Mouse (Mus musculus) forebrain, embryonic 11.5 days (tissue): ENCODE data around the gene Cops3. TPM values are rescaled to one million over a fixed set of nuclear protein-coding genes. Genes with fewer than 3 reads are reported as not detected.

Experiments
- ATAC-seq: fragments of 200-750 bp; cut with Nextera tagmentation; replicated peaks from 2 replicates; pipeline ENCODE4 v1.8.0; 2017; ENCODE audit warnings: moderate TSS enrichment; ENCODE audit not compliant: low FRiP score
- DNase-seq: peaks from one replicate; pipeline ENCODE4 v3.0.0-alpha.2; 2017; ENCODE audit warnings: low spot score
- H3K27ac ChIP-seq: fragments of 300-500 bp; sonication (generic); 2 replicates; pipeline ENCODE4 v1.5.1; 2014; ENCODE audit warnings: low read depth, low read length
- H3K27me3 ChIP-seq: fragments of 300-500 bp; sonication (generic); 2 replicates; pipeline ENCODE4 v1.6.1; 2014; ENCODE audit warnings: mild to moderate bottlenecking, low read length, mixed read lengths; ENCODE audit not compliant: control insufficient read depth, insufficient read depth
- H3K36me3 ChIP-seq: fragments of 300-500 bp; sonication (generic); 2 replicates; pipeline ENCODE4 v1.6.1; 2014; ENCODE audit warnings: mild to moderate bottlenecking, low read length, moderate library complexity, mixed read lengths; ENCODE audit not compliant: control insufficient read depth, insufficient read depth
- H3K4me1 ChIP-seq: fragments of 300-500 bp; sonication (generic); replicated peaks from 2 replicates; pipeline ENCODE4 v1.6.1; 2014; ENCODE audit warnings: low read length, mixed read lengths; ENCODE audit not compliant: control insufficient read depth, insufficient read depth
- H3K4me2 ChIP-seq: fragments of 300-500 bp; sonication (generic); 2 replicates; pipeline ENCODE4 v1.6.1; 2014; ENCODE audit warnings: low read depth, mild to moderate bottlenecking, low read length, moderate library complexity, mixed read lengths; ENCODE audit not compliant: severe bottlenecking
- H3K4me3 ChIP-seq: fragments of 300-500 bp; sonication (generic); 2 replicates; pipeline ENCODE4 v1.5.1; 2014; ENCODE audit warnings: low read depth, low read length
- H3K9ac ChIP-seq: fragments of 300-500 bp; sonication (generic); 2 replicates; pipeline ENCODE4 v1.6.1; 2014; ENCODE audit warnings: low read length
- H3K9me3 ChIP-seq: fragments of 300-500 bp; sonication (generic); 2 replicates; pipeline ENCODE4 v1.6.1; 2016; ENCODE audit warnings: low read length, mixed read lengths; ENCODE audit not compliant: control insufficient read depth
- WGBS: fragments of 180-500 bp; shearing (Covaris S2); extraction: QIAGEN DNeasy Blood & Tissue Kit; methylation state at CpG from one replicate; pipeline ENCODE4 v1.1.7; 2014; 5-methylcytosine and 5-hydroxymethylcytosine counted together
- polyA plus RNA-seq: library from polyadenylated mRNA; unstranded; fragments of >200 nt; fragmentation: Nextera tagmentation; extraction: Ambion mirVana; gene quantifications from 2 replicates; pipeline ENCODE4 v1.2.1, GENCODE M21; 2014

Gene Cops3
- polyA plus RNA-seq, 1 experiment from 2014 or later, result 251 TPM

DNA sequence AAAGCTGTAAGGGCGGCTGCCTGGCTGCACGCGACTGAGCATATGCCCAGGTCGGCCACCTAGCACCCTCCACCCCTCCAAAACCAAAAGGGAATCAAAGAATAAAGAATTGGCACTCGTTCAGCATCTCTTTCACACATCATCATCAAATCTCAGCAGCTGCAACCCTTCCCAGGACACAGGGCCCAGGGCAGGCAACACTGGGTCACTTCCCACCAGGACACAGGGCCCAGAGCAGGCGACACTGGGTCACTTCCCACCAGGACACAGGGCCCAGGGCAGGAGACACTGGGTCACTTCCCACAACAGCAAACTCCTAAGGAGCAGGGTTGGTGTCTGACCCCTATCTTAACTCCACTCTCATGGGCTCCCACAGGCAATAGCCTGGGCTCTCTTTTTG is 46.2 kb downstream of the Cops3 start:
- no peaks in the 10 kb centered on the region for H3K9me3 ChIP-seq
- no peak for DNase-seq
- H3K27ac ChIP-seq, result no peak overlapping the region
- H3K4me1 ChIP-seq, result no peaks in the 10 kb centered on the region
- 91% methylated on average over 6 of the region's 6 CpGs for WGBS
- H3K4me2 ChIP-seq, result no peak overlapping the region
- no peaks in the 10 kb centered on the region for H3K27me3 ChIP-seq
- no peak overlapping the region for H3K9ac ChIP-seq
- H3K4me3 ChIP-seq, result no peak overlapping the region
- ATAC-seq, result no peak
- peaks cover 14% of the 10 kb centered on the region; the same call in 1 of the 2 replicates for H3K36me3 ChIP-seq

DNA sequence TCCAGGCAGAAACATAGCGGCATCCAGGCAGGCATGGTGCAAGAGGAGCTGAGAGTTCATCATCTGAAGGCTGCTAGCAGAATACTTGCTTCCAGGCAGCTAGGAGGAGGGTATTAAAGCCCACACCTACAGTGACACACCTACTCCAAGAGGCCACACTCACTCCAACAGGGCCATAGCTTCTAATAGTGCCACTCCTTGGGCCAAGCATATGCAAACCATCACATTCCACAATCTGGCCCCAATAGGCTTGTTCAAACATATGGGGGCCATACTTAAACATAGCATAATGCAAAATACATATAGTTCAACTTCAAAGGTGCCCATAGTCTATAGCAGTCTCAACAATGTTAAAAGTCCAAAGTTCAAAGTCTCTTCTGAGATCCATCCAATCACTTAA is 50.3 kb downstream of the Cops3 start:
- H3K4me1 ChIP-seq, result peaks cover 10% of the 10 kb centered on the region; the same call in 1 of the 2 replicates

DNA sequence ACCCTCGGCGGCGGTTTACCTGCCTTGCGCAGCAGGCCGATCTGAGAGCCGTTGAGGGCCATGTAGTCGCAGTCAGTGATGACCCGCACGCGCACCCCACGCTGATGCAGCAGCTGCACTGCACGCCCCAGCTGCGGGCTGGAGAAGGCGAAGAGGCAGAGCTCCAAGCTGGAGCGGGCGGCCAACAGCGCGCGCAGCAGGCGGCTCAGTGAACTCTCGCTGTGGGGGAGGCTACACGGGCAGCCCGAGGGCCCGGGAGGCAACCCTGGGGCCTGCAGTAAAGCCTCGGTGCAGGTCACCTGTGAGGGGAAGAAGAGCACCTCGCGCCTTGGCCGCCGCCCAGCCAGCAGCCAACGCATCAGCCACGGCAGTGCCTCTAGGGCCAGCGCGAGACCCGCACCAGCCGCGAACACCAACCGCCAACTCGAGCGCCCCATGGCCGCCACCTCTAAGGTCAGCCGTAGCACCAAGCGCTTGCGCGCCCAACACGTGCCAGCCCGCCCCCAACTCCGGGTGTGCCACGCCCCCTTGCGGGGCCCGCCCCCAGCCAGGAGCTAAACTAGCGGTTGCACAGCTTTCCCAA is 52.3 kb downstream of the Cops3 start, which contains the start of gene Pld6:
Gene Pld6 (minus strand): TSS at position 447 of the 583 bp plus-strand sequence.
- under 1% methylated on average over 51 of the region's 51 CpGs for WGBS
- Histone ChIP-seq H3K9me3 (no peaks in the 10 kb centered on the region), H3K4me3 (peak within 1 kb of the TSS; percentile 37), H3K27me3 (no peaks in the 10 kb centered on the region), H3K4me2 (peak within 1 kb of the TSS; percentile 76), H3K27ac (no peak within 1 kb of the TSS), H3K36me3 (peaks cover 3% of the 10 kb centered on the region; the same call in 1 of the 2 replicates), H3K4me1 (peaks cover 10% of the 10 kb centered on the region; the same call in 1 of the 2 replicates), H3K9ac (peak within 1 kb of the TSS; percentile 63)
- ATAC-seq (peak; percentile 71), DNase-seq (peak; percentile 86)

More for the DNA sequence above, 50.3 kb downstream of the Cops3 start:
- H3K9me3 ChIP-seq, result no peaks in the 10 kb centered on the region
- H3K4me2 ChIP-seq, result no peak overlapping the region
- DNase-seq, result no peak
- peaks cover 4% of the 10 kb centered on the region; the same call in 1 of the 2 replicates for H3K36me3 ChIP-seq
- 92% methylated on average over 1 of the region's 1 CpGs for WGBS
- no peak overlapping the region for H3K4me3 ChIP-seq
- H3K27ac ChIP-seq, result no peak overlapping the region
- H3K9ac ChIP-seq, result no peak overlapping the region
- H3K27me3 ChIP-seq, result no peaks in the 10 kb centered on the region
- ATAC-seq, result no peak

DNA sequence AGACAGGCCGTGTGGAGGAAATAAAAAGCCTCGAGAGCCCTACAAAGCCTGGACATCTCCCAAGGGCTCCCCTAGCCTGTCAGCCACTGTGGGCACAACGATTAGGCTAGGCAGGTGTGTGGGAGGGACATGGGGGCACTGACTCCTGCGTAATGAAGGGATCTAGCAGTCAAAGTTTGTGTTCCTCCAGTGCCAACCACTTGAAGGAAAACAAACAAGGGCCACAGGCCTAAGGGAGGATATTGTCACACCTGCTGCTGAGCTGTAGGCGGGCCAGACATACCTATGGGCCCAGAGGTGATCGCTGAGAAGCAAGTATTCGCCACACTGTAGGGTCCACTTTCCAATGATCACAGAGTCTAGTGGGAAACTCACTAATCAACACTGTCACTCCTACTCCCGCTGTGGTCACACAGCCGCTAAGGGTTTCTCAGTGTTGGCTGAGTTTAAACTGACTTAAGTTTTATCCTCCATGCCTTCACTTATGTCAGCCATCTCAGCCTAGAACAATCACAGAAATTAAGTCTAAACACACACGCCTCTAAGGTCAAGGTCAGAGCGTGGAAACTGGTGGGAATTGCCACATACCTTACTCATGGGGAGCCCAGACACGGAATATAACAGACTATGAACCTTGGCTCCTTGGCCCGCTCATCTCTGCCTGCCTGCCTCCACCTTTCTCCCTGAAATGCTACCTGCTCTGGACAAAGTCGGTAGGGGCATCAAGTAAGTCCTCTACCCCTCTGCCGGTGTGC is 53.0 kb downstream of the Cops3 start:
- H3K27me3 ChIP-seq, result no peaks in the 10 kb centered on the region
- no peak for DNase-seq
- H3K4me2 ChIP-seq, result peak overlapping the region; percentile 76
- no peak overlapping the region for H3K27ac ChIP-seq
- H3K4me3 ChIP-seq, result peak overlapping the region; percentile 37
- H3K9ac ChIP-seq, result peak overlapping the region; percentile 63
- 55% methylated on average over 15 of the region's 15 CpGs for WGBS
- peaks cover 10% of the 10 kb centered on the region; the same call in 1 of the 2 replicates for H3K4me1 ChIP-seq
- no peak for ATAC-seq
- H3K36me3 ChIP-seq, result no peaks in the 10 kb centered on the region; the same call in 1 of the 2 replicates
- H3K9me3 ChIP-seq, result no peaks in the 10 kb centered on the region

DNA sequence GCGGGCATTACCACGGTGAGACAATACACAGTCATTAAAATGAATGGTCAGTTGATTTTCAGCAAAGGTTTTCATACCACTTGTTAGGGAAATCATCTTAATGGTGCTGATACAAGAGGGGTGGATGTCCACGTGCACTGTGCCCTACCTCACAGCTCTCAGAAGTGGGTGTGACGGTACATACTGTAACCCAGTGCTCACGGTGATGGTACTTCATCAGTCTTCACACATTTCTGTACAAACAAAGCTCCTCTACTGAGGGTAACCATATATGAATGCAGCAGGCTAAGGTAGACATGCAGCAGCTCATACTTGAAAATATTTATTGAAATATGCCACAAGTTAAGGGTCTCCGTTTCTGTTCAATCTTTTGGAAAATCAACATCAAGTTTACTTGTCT is 56.0 kb downstream of the Cops3 start:
- DNase-seq (no peak), ATAC-seq (no peak)
- no peaks in the 10 kb centered on the region for H3K36me3 ChIP-seq
- no peak overlapping the region for H3K4me3 ChIP-seq
- H3K9me3 ChIP-seq, result no peaks in the 10 kb centered on the region
- no peaks in the 10 kb centered on the region for H3K27me3 ChIP-seq
- no peak overlapping the region for H3K9ac ChIP-seq
- H3K4me1 ChIP-seq, result peaks cover 10% of the 10 kb centered on the region; the same call in 1 of the 2 replicates
- H3K27ac ChIP-seq, result no peak overlapping the region
- H3K4me2 ChIP-seq, result no peak overlapping the region
- 93% methylated on average over 6 of the region's 6 CpGs for WGBS

DNA sequence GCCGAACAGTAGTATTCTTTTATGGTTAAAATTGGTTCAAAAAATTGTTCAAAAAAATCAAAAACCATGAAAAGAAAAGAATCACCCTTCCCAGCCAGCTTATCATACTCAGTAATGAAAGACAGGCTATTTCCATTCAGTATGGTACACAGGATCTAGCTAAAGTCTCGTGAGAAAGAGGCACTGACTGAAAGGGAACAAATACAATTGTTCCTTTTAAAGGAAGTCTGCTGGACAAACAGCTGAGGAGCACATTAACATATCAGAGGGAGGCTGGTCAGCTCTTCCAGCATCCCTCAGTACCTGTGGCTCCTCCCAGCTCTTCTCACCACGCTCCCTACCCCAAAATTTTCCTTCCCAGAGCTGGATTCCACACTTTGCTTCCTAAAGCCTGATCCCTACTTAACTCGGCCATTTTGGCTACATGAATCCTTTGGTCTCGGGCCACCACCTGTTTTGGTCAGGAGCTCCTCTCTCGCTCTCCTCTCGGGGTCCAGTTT is 57.5 kb downstream of the Cops3 start:
- no peaks in the 10 kb centered on the region for H3K9me3 ChIP-seq
- DNase-seq, result no peak
- H3K4me3 ChIP-seq, result no peak overlapping the region
- WGBS, result 71% methylated on average over 7 of the region's 7 CpGs
- ATAC-seq, result no peak
- no peak overlapping the region for H3K27ac ChIP-seq
- no peak overlapping the region for H3K9ac ChIP-seq
- H3K36me3 ChIP-seq, result no peaks in the 10 kb centered on the region
- no peaks in the 10 kb centered on the region for H3K27me3 ChIP-seq
- H3K4me1 ChIP-seq, result peaks cover 5% of the 10 kb centered on the region; the same call in 1 of the 2 replicates
- no peak overlapping the region for H3K4me2 ChIP-seq

DNA sequence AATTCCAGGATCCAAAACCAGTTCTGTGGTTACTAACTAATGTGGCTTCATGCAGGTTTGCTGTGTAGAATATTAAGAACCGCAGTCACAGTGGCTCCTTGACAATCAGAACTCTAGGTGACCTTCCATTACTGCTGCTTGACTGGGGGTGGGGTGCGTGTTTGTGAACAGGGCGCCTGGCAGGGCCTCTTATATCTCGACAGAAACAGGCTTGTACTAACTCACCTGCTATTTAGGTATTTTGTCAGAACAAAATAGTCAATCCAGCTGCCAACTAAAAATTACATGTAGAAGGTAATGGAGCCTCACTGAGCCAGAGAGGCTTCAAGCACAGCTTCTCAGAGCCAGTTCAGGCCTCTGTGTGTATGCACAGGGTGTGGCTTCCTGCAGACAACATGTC is 59.4 kb downstream of the Cops3 start:
- no peaks in the 10 kb centered on the region for H3K4me1 ChIP-seq
- no peak overlapping the region for H3K4me2 ChIP-seq
- no peaks in the 10 kb centered on the region for H3K9me3 ChIP-seq
- no peak overlapping the region for H3K4me3 ChIP-seq
- H3K36me3 ChIP-seq, result no peaks in the 10 kb centered on the region
- no peak for ATAC-seq
- WGBS, result 90% methylated on average over 4 of the region's 4 CpGs
- no peak overlapping the region for H3K27ac ChIP-seq
- H3K9ac ChIP-seq, result no peak overlapping the region
- no peak for DNase-seq
- H3K27me3 ChIP-seq, result no peaks in the 10 kb centered on the region

DNA sequence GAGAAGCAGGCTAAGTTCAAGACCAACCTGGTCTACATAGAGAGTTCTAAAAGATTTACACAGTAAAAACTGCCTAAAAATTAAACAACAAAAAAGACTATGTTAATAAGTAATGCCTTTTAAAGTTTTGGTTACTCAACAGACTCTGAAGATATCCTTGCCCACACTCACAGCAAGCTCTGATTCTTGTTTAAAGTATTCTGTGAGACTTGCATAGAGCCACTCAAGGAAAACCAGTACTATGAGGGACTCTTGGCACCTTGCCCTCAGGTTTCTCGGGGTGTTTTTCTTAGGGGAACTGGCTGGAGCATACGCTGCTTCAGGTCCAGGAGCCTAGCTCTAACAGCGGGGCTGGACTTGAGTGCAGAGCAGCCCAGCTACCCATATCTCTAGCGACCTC is 60.2 kb downstream of the Cops3 start:
- no peaks in the 10 kb centered on the region for H3K36me3 ChIP-seq
- H3K27me3 ChIP-seq, result no peaks in the 10 kb centered on the region
- H3K4me1 ChIP-seq, result no peaks in the 10 kb centered on the region
- H3K9me3 ChIP-seq, result no peaks in the 10 kb centered on the region
- H3K4me2 ChIP-seq, result no peak overlapping the region
- no peak overlapping the region for H3K4me3 ChIP-seq
- no peak overlapping the region for H3K27ac ChIP-seq
- WGBS, result 85% methylated on average over 4 of the region's 4 CpGs
- ATAC-seq, result no peak
- no peak for DNase-seq
- no peak overlapping the region for H3K9ac ChIP-seq
